Mouse (Mus musculus) kidney, embryonic 14.5 days (tissue): Measurements from ENCODE around the gene Grm2. TPM values are rescaled to one million over a fixed set of nuclear protein-coding genes. Genes with fewer than 3 reads are reported as not detected.
A peak's percentile ranks its signal among the peaks of the same experiment; 100 is the strongest.

ENCODE experiments used
- ATAC-seq: fragments of 200-750 bp; cut with Nextera tagmentation; 2 replicates; pipeline ENCODE4 v1.8.0; 2017; ENCODE audit warnings: moderate number of reproducible peaks, mild to moderate bottlenecking, moderate TSS enrichment, moderate library complexity; ENCODE audit not compliant: low FRiP score, low TSS enrichment
- H3K27ac ChIP-seq: fragments of 300-500 bp; sonication (generic); 2 replicates; pipeline ENCODE4 v1.5.1; 2014; ENCODE audit warnings: low read depth, mild to moderate bottlenecking, low read length, moderate library complexity, mixed read lengths
- H3K27me3 ChIP-seq: fragments of 300-500 bp; sonication (generic); 2 replicates; pipeline ENCODE4 v1.6.1; 2014; ENCODE audit warnings: mild to moderate bottlenecking, low read length; ENCODE audit not compliant: control insufficient read depth, insufficient read depth
- H3K36me3 ChIP-seq: fragments of 300-500 bp; sonication (generic); 2 replicates; pipeline ENCODE4 v1.6.1; 2014; ENCODE audit warnings: low read length, mixed read lengths; ENCODE audit not compliant: control insufficient read depth, insufficient read depth
- H3K4me1 ChIP-seq: fragments of 300-500 bp; sonication (generic); 2 replicates; pipeline ENCODE4 v1.6.1; 2014; ENCODE audit warnings: low read length, mixed read lengths; ENCODE audit not compliant: control insufficient read depth, insufficient read depth
- H3K4me2 ChIP-seq: fragments of 300-500 bp; sonication (generic); replicated peaks from 2 replicates; pipeline ENCODE4 v1.6.1; 2014; ENCODE audit warnings: low read depth, mild to moderate bottlenecking, low read length
- H3K4me3 ChIP-seq: fragments of 300-500 bp; sonication (generic); 2 replicates; pipeline ENCODE4 v1.5.1; 2014; ENCODE audit warnings: mild to moderate bottlenecking, low read length
- H3K9ac ChIP-seq: fragments of 300-500 bp; sonication (generic); 2 replicates; pipeline ENCODE4 v1.6.1; 2014; ENCODE audit warnings: low read depth, mild to moderate bottlenecking, low read length, moderate library complexity
- H3K9me3 ChIP-seq: fragments of 300-500 bp; sonication (generic); 2 replicates; pipeline ENCODE4 v1.6.1; 2016; ENCODE audit warnings: low read length; ENCODE audit not compliant: control insufficient read depth
- WGBS: fragments of 180-500 bp; shearing (Covaris S2); extraction: QIAGEN DNeasy Blood & Tissue Kit; methylation state at CpG from one replicate; pipeline ENCODE4 v1.1.7; 2014; 5-methylcytosine and 5-hydroxymethylcytosine counted together
- polyA plus RNA-seq: library from polyadenylated mRNA; unstranded; fragments of >200 nt; fragmentation: Nextera tagmentation; extraction: Ambion mirVana; gene quantifications from 2 replicates; pipeline ENCODE4 v1.2.1, GENCODE M21; 2014

The Grm2 gene
- not detected in 2 replicates for polyA plus RNA-seq

- Histone ChIP-seq H3K4me2 (peak within 1 kb of the TSS; percentile 54), H3K4me3 (peak within 1 kb of the TSS; percentile 30), H3K36me3 (peaks cover 24% of the 10 kb centered on the region; the same call in 1 of the 2 replicates), H3K9ac (no peak within 1 kb of the TSS), H3K9me3 (no peaks in the 10 kb centered on the region), H3K27me3 (peaks cover 16% of the 10 kb centered on the region), H3K27ac (no peak within 1 kb of the TSS), H3K4me1 (0 out of 2 replicates have a peak, but pooled peaks cover 3% of the 10 kb centered on the region)
- under 1% methylated on average over 33 of the region's 44 CpGs for WGBS
- ATAC-seq = peak; percentile 85
These were observed at the start of gene Grm2 for GRCm38 (mm10) chr9:106655884-106656720. Gene Grm2 (minus strand): TSS chr9:106656082.

DNA sequence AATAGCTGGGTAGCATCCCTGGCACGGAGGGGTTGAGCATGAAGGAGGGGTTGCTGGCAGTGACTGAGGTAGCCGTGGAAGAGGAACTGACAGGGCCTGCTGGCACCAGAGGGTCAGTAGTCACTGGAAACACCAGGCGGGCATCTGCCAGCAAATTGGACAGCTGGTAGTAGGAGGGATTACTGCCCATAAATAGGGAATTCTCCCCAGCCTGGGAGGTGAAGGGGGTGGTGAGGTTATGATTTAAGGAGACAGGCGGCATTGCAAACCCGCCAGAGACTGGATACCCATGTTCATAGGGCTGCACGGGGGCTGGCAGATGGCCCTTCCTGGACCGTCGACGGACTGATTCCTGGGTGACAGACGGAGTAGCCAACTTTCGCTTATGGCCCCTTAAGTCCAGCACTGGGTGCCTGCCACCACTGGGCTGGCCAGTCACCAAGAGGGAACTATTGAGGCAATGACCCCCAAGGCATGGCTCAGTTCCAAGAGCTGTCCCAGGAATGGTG is 37.1 kb upstream of the Grm2 start:
- Histone ChIP-seq H3K36me3 (peaks cover 39% of the 10 kb centered on the region), H3K4me2 (no peak overlapping the region)
- WGBS = 93% methylated on average over 11 of the region's 11 CpGs

GRCm38 (mm10) chr9:106688834-106689233 is 33.0 kb upstream of the Grm2 start:
- H3K4me2 ChIP-seq = no peak overlapping the region
- H3K4me3 ChIP-seq = no peak overlapping the region
- peaks cover 16% of the 10 kb centered on the region for H3K36me3 ChIP-seq
- no peak for ATAC-seq
- WGBS = 84% methylated on average over 8 of the region's 8 CpGs
- no peak overlapping the region for H3K27ac ChIP-seq
- H3K9ac ChIP-seq = no peak overlapping the region
- no peaks in the 10 kb centered on the region for H3K27me3 ChIP-seq
- peaks cover 11% of the 10 kb centered on the region for H3K4me1 ChIP-seq
- H3K9me3 ChIP-seq = no peaks in the 10 kb centered on the region

More for the DNA sequence above, 37.1 kb upstream of the Grm2 start:
- H3K4me3 ChIP-seq = no peak overlapping the region
- H3K9me3 ChIP-seq = no peaks in the 10 kb centered on the region
- H3K4me1 ChIP-seq = no peaks in the 10 kb centered on the region
- H3K27ac ChIP-seq = no peak overlapping the region
- no peak overlapping the region for H3K9ac ChIP-seq
- ATAC-seq = no peak
- H3K27me3 ChIP-seq = no peaks in the 10 kb centered on the region

DNA sequence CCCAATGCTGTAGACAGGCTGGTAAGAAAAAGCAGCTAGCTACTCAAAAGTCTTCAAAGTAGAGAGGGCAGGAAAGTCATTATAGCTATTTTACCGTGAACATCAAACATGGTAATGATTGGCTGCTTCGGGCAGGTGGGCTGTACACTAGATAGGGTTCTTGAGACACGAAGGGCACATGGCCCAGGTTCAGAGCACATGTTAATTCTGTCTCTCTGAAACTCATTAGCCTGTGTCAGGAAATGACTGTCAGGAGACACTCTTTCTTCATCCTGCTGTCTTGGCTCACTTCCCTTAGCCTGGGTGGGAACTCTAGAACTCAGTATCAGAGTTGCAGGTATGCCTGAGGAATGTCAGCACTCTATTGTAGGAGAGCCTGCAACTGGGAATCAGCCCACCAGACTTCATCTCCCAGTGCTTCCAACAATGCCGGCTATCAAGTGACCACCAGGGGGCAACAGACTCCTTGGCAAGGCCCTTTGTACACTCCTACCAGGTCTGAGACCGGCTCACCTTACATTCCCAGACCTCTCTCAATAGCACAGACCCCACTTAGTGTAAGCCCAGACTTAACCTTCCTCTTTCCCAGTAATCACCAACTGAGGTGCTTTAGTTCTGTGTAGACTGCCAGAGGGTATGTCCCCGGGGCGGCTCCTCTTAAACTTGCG is 31.2 kb upstream of the Grm2 start:
- H3K9me3 ChIP-seq = no peaks in the 10 kb centered on the region
- 34% methylated on average over 8 of the region's 8 CpGs for WGBS
- H3K4me1 ChIP-seq = peaks cover 11% of the 10 kb centered on the region
- H3K27ac ChIP-seq = no peak overlapping the region
- H3K36me3 ChIP-seq = peaks cover under 1% of the 10 kb centered on the region; the same call in 1 of the 2 replicates
- no peaks in the 10 kb centered on the region for H3K27me3 ChIP-seq
- no peak overlapping the region for H3K9ac ChIP-seq
- peak; percentile 66 for ATAC-seq
- no peak overlapping the region; the same call in 1 of the 2 replicates for H3K4me2 ChIP-seq
- H3K4me3 ChIP-seq = no peak overlapping the region

DNA sequence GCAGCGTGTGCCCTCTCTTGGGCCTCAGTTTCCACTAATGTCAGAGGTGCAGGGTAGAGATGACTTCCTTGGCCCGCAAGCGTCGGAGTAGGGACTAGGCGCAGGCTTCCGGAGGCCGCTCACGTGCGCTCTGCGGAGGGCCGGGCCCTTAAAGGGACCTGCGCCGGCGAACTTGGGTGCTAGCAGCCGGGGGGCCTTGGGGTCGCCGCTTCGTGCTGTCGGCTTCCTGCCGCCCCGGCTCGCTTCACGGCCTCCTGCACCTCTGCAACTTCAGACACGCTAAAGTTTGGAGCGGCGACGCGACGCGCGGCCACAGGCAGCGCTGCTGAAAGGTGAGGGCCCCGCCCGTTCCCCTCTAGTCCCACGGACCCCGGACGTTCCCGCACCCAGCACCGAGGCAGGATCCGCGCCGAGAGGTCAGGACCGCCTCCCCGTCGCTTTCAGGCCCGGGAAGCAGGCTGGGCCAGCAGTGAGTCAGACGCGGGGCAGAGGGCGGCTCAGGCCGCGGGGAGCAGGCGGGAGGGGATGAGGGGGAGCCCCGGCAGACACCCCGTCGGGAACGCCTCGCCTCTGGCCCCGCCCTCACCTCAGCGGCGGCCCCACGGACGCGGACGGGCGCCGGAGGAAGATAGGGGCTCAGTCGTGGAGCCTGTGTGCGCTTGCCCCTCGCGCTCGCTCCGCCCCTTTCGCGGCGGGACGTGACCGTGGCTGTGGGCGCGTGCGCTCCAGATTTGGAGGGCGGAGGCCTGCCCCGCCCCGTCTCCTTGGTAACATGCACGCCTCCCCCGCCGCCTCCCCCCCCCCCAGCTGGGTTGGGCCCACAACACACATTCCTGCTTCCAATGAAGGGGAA is 29.6 kb upstream of the Grm2 start, which contains the start of gene Tex264:
TSS of gene Tex264 (minus strand) at position 679 of the 853 bp plus-strand sequence.
- ATAC-seq = peak; percentile 92
- Histone ChIP-seq H3K9ac (peak within 1 kb of the TSS; percentile 84), H3K4me2 (peak within 1 kb of the TSS; percentile 94)

GRCm38 (mm10) chr9:106684918-106685248 is 29.0 kb upstream of the Grm2 start:
- H3K4me1 ChIP-seq = peaks cover 11% of the 10 kb centered on the region
- H3K9ac ChIP-seq = peak overlapping the region; percentile 84
- H3K4me2 ChIP-seq = peak overlapping the region; percentile 94
- H3K9me3 ChIP-seq = no peaks in the 10 kb centered on the region
- H3K27ac ChIP-seq = no peak overlapping the region
- no peaks in the 10 kb centered on the region for H3K27me3 ChIP-seq
- H3K36me3 ChIP-seq = peaks cover 23% of the 10 kb centered on the region; the same call in 1 of the 2 replicates
- H3K4me3 ChIP-seq = peak overlapping the region; percentile 85
- peak; percentile 24; the same call in 1 of the 2 replicates for ATAC-seq
- 4% methylated on average over 13 of the region's 14 CpGs for WGBS

More for the DNA sequence above, 29.6 kb upstream of the Grm2 start, which contains the start of gene Tex264:
- H3K4me1 ChIP-seq = peaks cover 11% of the 10 kb centered on the region
- no peaks in the 10 kb centered on the region for H3K9me3 ChIP-seq
- H3K4me3 ChIP-seq = peak within 1 kb of the TSS; percentile 85
- H3K27ac ChIP-seq = peak within 1 kb of the TSS; percentile 84
- H3K36me3 ChIP-seq = peaks cover 17% of the 10 kb centered on the region; the same call in 1 of the 2 replicates
- WGBS = under 1% methylated on average over 60 of the region's 86 CpGs
- no peaks in the 10 kb centered on the region for H3K27me3 ChIP-seq

DNA sequence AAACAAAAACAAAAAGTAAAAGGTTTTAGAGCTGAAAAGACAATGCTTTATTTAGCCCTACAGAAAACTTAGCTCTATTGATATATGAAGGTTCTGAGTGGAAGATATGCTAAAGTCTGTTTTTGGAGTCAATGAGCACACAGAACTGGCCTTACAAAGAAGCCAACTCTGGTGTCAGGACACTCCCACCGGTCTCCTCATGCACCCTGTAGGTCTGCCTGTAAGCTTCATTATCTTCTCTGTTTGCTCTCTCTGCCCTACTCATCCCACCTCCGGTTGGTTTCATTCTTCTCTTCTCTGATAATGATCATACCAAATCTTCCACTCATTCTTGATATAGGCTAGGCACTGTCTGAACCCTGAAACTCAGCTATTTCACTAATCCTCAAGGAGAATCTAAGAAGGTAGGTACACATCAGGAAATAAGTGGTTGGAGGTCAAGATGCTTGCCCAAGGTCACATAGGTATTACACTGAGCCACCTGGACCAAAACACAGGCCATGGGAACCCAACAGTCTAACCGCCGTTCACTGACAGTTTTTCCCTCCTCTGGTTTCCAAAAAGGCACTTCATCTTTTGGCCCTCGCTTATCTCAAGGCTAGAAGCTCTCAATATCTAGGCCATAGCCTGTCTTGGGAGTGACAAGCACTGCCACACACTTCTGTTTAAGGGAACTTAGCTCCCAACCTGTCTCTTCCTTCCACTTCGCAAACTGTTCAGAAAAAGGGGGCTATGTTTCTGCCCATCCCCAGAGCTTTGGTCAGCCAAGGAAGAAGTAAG is 28.4 kb upstream of the Grm2 start:
- ATAC-seq = no peak

DNA sequence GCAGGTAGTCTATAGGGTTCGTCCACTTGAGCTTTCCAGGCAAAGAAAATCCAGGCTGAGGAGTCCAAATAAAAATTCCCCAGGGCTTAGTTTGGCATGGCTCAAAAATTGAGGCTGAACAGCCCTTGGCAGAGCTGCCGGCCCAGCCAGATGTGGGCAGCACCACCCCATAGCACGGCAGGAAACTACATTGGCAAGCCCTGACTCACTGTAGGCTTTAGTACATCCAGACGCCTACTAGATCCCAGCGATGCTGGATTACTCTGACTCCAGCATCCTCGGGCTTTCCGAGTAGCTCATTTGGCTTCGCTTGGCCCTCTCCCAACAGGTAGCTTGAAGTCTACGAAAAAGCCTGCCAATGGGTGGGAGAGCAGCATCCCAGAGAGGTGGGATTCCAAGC is 25.1 kb upstream of the Grm2 start:
- H3K9ac ChIP-seq = no peak overlapping the region
- H3K36me3 ChIP-seq = peaks cover 31% of the 10 kb centered on the region; the same call in 1 of the 2 replicates
- no peaks in the 10 kb centered on the region for H3K9me3 ChIP-seq
- no peaks in the 10 kb centered on the region for H3K27me3 ChIP-seq
- no peak for ATAC-seq
- H3K4me2 ChIP-seq = no peak overlapping the region
- H3K4me1 ChIP-seq = peaks cover 6% of the 10 kb centered on the region
- WGBS = 89% methylated on average over 9 of the region's 9 CpGs
- H3K27ac ChIP-seq = no peak overlapping the region
- no peak overlapping the region for H3K4me3 ChIP-seq

More for the DNA sequence above, 28.4 kb upstream of the Grm2 start:
- peak overlapping the region; percentile 94 for H3K4me2 ChIP-seq
- H3K36me3 ChIP-seq = peaks cover 23% of the 10 kb centered on the region; the same call in 1 of the 2 replicates
- 76% methylated on average over 6 of the region's 6 CpGs for WGBS
- H3K4me3 ChIP-seq = peak overlapping the region; percentile 85
- peaks cover 11% of the 10 kb centered on the region for H3K4me1 ChIP-seq
- H3K9me3 ChIP-seq = no peaks in the 10 kb centered on the region
- peak overlapping the region; percentile 84 for H3K9ac ChIP-seq
- H3K27ac ChIP-seq = no peak overlapping the region
- no peaks in the 10 kb centered on the region for H3K27me3 ChIP-seq
